Mouse (Mus musculus) liver, embryonic 13.5 days (tissue): ENCODE measurements around the gene Tbc1d14. TPM values are rescaled to one million over a fixed set of nuclear protein-coding genes. Genes with fewer than 3 reads are reported as not detected.

Experiments used
- ATAC-seq: fragments of 200-750 bp; cut with Nextera tagmentation; 2 replicates; pipeline ENCODE4 v1.8.0; 2017; ENCODE audit warnings: low read depth, mild to moderate bottlenecking, moderate number of reproducible peaks, moderate library complexity
- DNase-seq: peaks from one replicate; pipeline ENCODE4 v3.0.0; 2022
- H3K27ac ChIP-seq: fragments of 300-500 bp; sonication (generic); 2 replicates; pipeline ENCODE4 v1.5.1; 2015; ENCODE audit warnings: moderate library complexity, mild to moderate bottlenecking, inconsistent platforms
- H3K27me3 ChIP-seq: fragments of 300-500 bp; sonication (generic); 2 replicates; pipeline ENCODE4 v1.6.1; 2015; ENCODE audit warnings: mild to moderate bottlenecking, inconsistent platforms
- H3K36me3 ChIP-seq: fragments of 300-500 bp; sonication (generic); 2 replicates; pipeline ENCODE4 v1.6.1; 2015; ENCODE audit warnings: mild to moderate bottlenecking, inconsistent platforms
- H3K4me1 ChIP-seq: fragments of 300-500 bp; sonication (generic); replicated peaks from 2 replicates; pipeline ENCODE4 v1.6.1; 2015; ENCODE audit warnings: inconsistent platforms
- H3K4me2 ChIP-seq: fragments of 300-500 bp; sonication (generic); 2 replicates; pipeline ENCODE4 v1.6.1; 2015; ENCODE audit warnings: inconsistent platforms, mild to moderate bottlenecking, moderate library complexity
- H3K4me3 ChIP-seq: fragments of 300-500 bp; sonication (generic); replicated peaks from 2 replicates; pipeline ENCODE4 v1.5.1; 2015; ENCODE audit warnings: mild to moderate bottlenecking, inconsistent platforms
- H3K9ac ChIP-seq: fragments of 300-500 bp; sonication (generic); 2 replicates; pipeline ENCODE4 v1.6.1; 2015; ENCODE audit warnings: mild to moderate bottlenecking, inconsistent platforms
- H3K9me3 ChIP-seq: fragments of 300-500 bp; sonication (generic); replicated peaks from 2 replicates; pipeline ENCODE4 v1.6.1; 2016; ENCODE audit warnings: inconsistent platforms
- WGBS: fragments of 180-500 bp; shearing (Covaris S2); methylation state at CpG from one replicate; pipeline ENCODE4 v1.1.7; 2015; ENCODE audit not compliant: insufficient replicate concordance; 5-methylcytosine and 5-hydroxymethylcytosine counted together
- polyA plus RNA-seq: library from polyadenylated mRNA; unstranded; fragments of >200 nt; fragmentation: Nextera tagmentation; extraction: Ambion mirVana; gene quantifications from 2 replicates; pipeline ENCODE4 v1.2.1, GENCODE M21; 2015

The Tbc1d14 gene
- polyA plus RNA-seq, 1 experiment from 2014 or later, result 9.4 TPM

DNA sequence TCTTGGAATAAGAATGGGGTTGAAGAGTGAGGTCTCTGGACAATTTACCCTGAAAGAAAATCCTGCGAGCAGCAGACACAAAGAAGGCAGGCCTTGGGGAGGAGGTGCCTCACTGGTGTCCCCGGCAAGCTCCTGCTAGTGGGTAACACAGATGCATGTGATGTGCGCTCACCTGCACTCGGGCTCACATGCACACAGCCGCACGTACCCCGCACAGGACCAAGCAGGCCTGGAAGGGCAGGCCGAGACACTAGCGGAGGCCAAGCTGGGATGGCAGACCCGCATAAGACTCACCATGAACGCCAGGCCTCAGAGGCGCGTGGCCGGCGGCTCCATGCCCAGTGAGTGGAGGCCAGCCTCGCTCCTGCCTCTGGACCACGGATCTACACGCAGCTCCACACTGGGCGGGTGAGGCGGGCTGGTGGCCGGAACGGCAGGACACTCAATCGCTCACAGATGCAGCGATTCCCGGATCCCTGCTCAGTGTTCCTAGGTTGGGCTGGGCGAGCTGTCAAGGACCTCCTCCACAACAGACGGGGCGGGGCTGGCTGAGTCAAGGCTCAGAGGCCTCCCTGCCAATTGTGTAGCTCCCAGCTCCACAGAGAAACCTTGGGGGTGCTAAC, 62.8 kb downstream of the Tbc1d14 start:
- peak; percentile 88 for DNase-seq
- H3K9ac ChIP-seq, result peak overlapping the region; percentile 85
- H3K4me2 ChIP-seq, result peak overlapping the region; percentile 95
- WGBS, result under 1% methylated on average over 28 of the region's 28 CpGs
- H3K4me1 ChIP-seq, result peaks cover 57% of the 10 kb centered on the region
- no peaks in the 10 kb centered on the region for H3K27me3 ChIP-seq
- peak overlapping the region; percentile 80 for H3K4me3 ChIP-seq
- H3K9me3 ChIP-seq, result no peaks in the 10 kb centered on the region
- ATAC-seq, result peak; percentile 94
- H3K27ac ChIP-seq, result peak overlapping the region; percentile 59
- 0 out of 2 replicates have a peak, but pooled peaks cover under 1% of the 10 kb centered on the region for H3K36me3 ChIP-seq

DNA sequence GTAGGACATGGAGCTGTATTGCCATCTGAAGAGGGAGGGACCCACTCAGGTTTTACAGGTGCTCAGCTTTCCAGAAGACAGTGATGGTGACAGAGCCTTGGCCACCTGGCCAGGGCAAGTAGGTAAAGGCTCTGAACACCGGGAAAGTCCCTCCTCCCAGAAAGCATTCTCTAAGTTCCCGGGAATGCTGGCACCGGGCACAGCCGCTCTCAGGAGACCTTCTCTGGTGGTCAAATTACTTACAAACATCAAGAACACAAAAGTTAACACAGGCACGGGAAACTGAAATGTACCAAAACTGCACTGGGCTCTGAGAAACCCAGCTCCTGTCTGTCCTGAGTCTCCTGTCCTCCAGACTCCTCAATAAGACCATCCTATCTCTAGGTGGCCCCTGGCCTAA, 63.4 kb downstream of the Tbc1d14 start:
- ATAC-seq (no peak), DNase-seq (no peak)
- WGBS, result 18% methylated on average over 5 of the region's 5 CpGs
- Histone ChIP-seq H3K27me3 (no peaks in the 10 kb centered on the region), H3K4me2 (peak overlapping the region; percentile 95), H3K36me3 (peaks cover 4% of the 10 kb centered on the region; the same call in 1 of the 2 replicates), H3K4me1 (peaks cover 53% of the 10 kb centered on the region), H3K9me3 (no peaks in the 10 kb centered on the region), H3K4me3 (peak overlapping the region; percentile 80), H3K27ac (peak overlapping the region; percentile 59), H3K9ac (peak overlapping the region; percentile 85)

DNA sequence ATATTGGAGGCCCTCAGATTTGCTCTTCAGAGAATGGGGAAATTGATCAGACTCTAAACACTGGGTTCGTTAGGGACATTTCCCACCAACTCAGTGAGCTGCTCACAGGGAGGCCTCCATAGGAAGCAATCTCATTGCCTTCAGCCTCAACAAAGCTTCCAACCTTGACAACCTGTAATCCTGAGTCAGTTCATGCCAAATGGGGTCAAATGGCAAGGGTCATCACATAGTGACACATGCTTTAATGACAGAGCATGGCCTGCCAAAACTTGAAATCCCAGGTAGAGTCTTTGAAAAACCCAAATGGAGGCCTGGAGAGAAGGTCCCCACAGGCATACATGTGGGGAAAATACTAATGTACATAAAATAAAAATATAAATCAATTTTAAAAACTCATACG, 66.2 kb downstream of the Tbc1d14 start:
- Histone ChIP-seq H3K9me3 (no peaks in the 10 kb centered on the region), H3K36me3 (peaks cover 21% of the 10 kb centered on the region), H3K27ac (no peak overlapping the region), H3K9ac (no peak overlapping the region), H3K4me3 (no peak overlapping the region), H3K4me1 (peaks cover 52% of the 10 kb centered on the region), H3K4me2 (no peak overlapping the region), H3K27me3 (no peaks in the 10 kb centered on the region)
- WGBS, result 81% methylated on average over 2 of the region's 2 CpGs
- ATAC-seq (no peak), DNase-seq (no peak)

DNA sequence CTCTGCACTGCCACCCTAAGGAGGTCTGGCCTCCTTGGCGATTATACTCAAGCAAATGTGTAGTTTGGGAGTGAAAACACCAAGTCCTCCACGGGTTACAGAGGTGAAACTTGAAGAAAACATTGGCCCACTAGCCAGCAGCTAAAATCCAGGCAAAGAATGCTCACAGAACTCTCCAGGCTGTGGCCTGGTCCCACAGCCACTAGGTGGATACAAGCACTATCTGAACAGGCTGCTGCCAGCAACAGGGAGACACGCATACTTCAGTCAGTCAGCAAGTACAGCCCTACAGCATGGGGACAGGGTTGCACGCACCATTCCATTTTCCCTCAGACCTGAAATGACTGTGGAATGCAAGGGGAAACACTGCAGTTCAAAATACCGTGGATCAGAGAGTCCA, 66.8 kb downstream of the Tbc1d14 start:
- WGBS, result 67% methylated on average over 5 of the region's 5 CpGs
- no peak for DNase-seq
- H3K4me1 ChIP-seq, result peaks cover 49% of the 10 kb centered on the region

DNA sequence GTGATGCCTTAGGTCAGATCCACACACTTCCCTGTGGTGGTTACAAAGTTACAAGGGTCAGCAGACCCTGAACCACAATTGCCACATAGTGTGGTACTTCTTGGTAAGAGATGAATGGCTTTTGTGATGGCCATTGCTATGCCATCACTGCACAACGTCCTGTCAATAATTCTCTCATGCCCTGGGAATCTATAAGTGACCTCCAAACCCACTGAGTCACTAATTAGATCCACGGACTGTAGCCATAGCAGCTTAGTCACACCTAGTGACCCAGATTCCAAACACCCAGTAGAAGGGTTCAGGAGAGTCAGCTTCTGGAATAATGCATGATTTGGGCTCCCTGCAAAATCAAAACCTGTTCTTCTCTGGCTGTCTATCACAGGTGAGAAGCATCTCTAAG, 67.9 kb downstream of the Tbc1d14 start:
- H3K9ac ChIP-seq, result no peak overlapping the region
- DNase-seq, result no peak
- peaks cover 40% of the 10 kb centered on the region for H3K4me1 ChIP-seq
- H3K9me3 ChIP-seq, result no peaks in the 10 kb centered on the region
- no peak overlapping the region for H3K27ac ChIP-seq
- WGBS, result 58% methylated on average over 2 of the region's 2 CpGs
- no peak overlapping the region for H3K4me3 ChIP-seq
- no peak for ATAC-seq
- peaks cover 34% of the 10 kb centered on the region for H3K36me3 ChIP-seq
- no peaks in the 10 kb centered on the region for H3K27me3 ChIP-seq
- no peak overlapping the region for H3K4me2 ChIP-seq

More for the DNA sequence above, 66.8 kb downstream of the Tbc1d14 start:
- Histone ChIP-seq H3K4me2 (no peak overlapping the region), H3K4me3 (no peak overlapping the region), H3K36me3 (peaks cover 25% of the 10 kb centered on the region), H3K27ac (no peak overlapping the region), H3K9me3 (no peaks in the 10 kb centered on the region), H3K27me3 (no peaks in the 10 kb centered on the region), H3K9ac (no peak overlapping the region)
- ATAC-seq, result no peak

DNA sequence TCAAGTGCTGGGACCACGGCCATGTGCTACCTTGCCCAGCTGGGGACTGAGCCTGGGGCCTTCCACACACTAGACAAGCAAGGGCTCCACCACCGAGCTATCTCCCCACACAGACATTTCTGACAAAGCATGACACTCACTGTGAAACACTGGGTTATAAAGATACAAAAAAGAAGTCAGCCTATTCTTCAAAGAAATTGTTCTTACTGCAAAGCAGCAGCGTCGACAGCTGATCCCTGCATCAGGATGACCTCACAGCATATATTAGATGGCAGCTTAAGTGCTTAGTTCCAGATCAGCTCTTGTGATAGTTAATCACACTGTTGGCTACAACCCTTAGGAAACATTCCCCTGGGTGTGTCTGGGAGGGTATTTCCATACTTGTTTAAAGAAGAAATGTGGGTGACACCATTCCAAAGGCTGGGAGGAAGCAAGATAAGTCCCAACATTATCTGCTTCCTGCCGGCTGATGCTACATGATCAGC, 69.8 kb downstream of the Tbc1d14 start:
- no peak overlapping the region for H3K9ac ChIP-seq
- H3K27me3 ChIP-seq, result no peaks in the 10 kb centered on the region
- no peak for DNase-seq
- peaks cover 54% of the 10 kb centered on the region for H3K36me3 ChIP-seq
- ATAC-seq, result peak; percentile 67
- H3K27ac ChIP-seq, result peak overlapping the region; percentile 36; the same call in 1 of the 2 replicates
- WGBS, result 25% methylated on average over 5 of the region's 5 CpGs
- no peak overlapping the region for H3K4me2 ChIP-seq
- H3K4me3 ChIP-seq, result no peak overlapping the region
- H3K9me3 ChIP-seq, result no peaks in the 10 kb centered on the region
- peaks cover 22% of the 10 kb centered on the region for H3K4me1 ChIP-seq

DNA sequence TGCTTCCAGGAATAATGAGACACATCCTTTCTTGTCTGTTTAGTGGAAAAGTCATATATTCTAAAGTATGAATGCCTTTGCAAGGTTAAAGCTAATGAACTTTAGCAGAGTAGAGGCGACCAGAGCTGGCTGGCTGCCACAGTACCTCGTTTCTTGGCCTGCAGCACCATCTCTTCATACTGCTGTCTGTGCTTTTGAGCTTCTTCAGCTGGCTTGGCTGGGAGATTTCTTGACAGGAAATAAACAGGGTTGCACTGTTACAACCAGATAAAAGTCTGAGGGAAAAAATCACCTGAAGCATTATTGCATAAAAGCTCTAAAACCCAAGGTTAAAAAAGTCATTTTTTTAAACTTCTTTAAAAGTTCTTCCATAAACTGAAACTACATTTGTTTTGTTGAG, 70.3 kb downstream of the Tbc1d14 start:
- Histone ChIP-seq H3K9me3 (no peaks in the 10 kb centered on the region), H3K4me2 (no peak overlapping the region), H3K27me3 (no peaks in the 10 kb centered on the region), H3K9ac (no peak overlapping the region), H3K4me3 (no peak overlapping the region), H3K4me1 (peaks cover 17% of the 10 kb centered on the region), H3K36me3 (peaks cover 58% of the 10 kb centered on the region), H3K27ac (no peak overlapping the region)
- ATAC-seq, result no peak
- WGBS, result 33% methylated on average over 2 of the region's 2 CpGs
- DNase-seq, result no peak

DNA sequence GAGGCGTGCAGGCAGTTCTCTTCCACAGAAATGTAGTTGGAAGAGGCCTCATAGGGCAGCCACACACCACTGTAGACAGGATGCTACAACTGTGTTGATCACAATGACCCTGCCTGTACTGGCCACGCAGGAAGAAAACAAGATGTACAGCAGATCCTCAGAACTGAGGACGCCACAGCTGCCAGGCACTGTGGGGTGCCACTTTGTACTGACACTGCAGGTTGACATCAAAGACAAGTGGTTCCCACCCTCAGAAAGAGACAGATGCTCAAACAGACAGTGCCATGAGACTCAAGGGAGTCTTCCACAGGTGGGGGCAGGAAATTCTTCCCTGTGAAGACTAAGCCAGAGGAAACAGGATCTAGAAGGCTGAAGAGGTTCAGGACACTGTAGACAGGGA, 73.3 kb downstream of the Tbc1d14 start:
- Histone ChIP-seq H3K27me3 (no peaks in the 10 kb centered on the region), H3K9ac (no peak overlapping the region), H3K36me3 (peaks cover 76% of the 10 kb centered on the region), H3K27ac (no peak overlapping the region), H3K4me3 (no peak overlapping the region), H3K4me1 (peaks cover 12% of the 10 kb centered on the region), H3K9me3 (no peaks in the 10 kb centered on the region), H3K4me2 (no peak overlapping the region)
- ATAC-seq (no peak), DNase-seq (no peak)
- WGBS, result 79% methylated on average over 3 of the region's 3 CpGs

DNA sequence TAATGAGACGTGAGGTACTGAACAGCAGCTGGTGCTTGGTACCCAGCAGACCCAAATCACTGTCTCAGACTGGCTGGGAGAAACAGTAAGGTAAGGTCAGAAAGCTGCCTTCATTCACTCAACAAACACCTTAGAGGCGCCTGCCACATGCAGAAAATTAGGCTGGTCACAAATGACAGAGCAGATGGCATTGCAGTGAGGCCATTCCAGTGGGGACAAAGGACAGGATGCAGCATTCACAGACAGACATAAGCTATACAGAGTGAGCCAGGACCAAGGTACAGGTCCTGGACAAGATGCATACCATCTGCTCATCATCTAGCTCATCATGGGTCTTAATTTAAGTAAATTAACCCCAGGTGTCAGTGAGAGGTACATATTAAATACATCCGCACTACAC, 75.5 kb downstream of the Tbc1d14 start:
- Histone ChIP-seq H3K4me3 (no peak overlapping the region), H3K9me3 (no peaks in the 10 kb centered on the region), H3K9ac (no peak overlapping the region), H3K27me3 (no peaks in the 10 kb centered on the region), H3K27ac (no peak overlapping the region), H3K4me1 (no peaks in the 10 kb centered on the region; the same call in 1 of the 2 replicates), H3K36me3 (peaks cover 79% of the 10 kb centered on the region), H3K4me2 (no peak overlapping the region)
- ATAC-seq (no peak), DNase-seq (no peak)
- WGBS, result 85% methylated on average over 3 of the region's 3 CpGs

DNA sequence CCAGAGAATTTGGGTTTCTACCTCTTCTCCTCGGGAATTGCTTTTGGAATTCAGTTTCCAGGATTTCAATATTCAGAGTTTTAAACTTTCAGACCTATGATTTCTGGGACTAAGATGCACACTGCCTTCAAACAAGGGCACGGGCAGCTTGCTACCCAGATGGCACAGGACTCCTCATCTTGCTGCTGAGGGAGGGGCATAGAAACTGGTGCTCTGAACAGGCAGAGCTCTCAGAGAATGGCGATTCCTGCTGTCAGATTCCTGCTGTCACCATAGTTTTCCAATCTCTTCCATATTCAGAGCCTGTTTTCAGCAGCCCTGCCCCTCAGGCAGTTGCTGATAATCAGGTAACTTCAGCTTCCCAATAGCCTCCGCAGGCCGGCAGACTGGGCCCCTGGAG, 77.5 kb downstream of the Tbc1d14 start:
- no peaks in the 10 kb centered on the region for H3K4me1 ChIP-seq
- WGBS, result 74% methylated on average over 5 of the region's 5 CpGs
- DNase-seq (no peak), ATAC-seq (no peak)
- no peak overlapping the region for H3K9ac ChIP-seq
- H3K27ac ChIP-seq, result no peak overlapping the region
- peaks cover 80% of the 10 kb centered on the region for H3K36me3 ChIP-seq
- H3K4me3 ChIP-seq, result no peak overlapping the region
- H3K27me3 ChIP-seq, result no peaks in the 10 kb centered on the region
- no peak overlapping the region for H3K4me2 ChIP-seq
- no peaks in the 10 kb centered on the region for H3K9me3 ChIP-seq

DNA sequence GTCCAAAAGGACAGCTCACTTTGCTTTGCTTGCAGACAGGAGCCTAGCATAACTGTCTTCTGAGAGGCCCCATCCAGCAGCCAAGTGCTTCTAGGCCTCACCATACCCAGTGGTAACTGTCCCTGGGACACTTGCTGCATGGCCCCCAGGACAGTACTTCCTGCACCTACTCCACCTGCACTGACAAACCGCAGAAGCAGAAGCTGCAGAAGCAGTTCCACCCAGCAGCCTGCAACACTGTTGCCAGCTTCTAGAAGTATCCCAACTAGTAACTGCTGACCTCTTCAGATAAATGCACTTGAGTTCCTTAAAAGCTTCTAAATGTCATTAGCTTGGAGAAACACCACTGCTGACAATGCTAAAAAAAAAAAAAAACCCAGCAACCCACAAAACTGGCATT, 78.0 kb downstream of the Tbc1d14 start:
- H3K9ac ChIP-seq, result no peak overlapping the region
- H3K4me2 ChIP-seq, result no peak overlapping the region
- H3K4me1 ChIP-seq, result no peaks in the 10 kb centered on the region
- H3K9me3 ChIP-seq, result no peaks in the 10 kb centered on the region
- WGBS, result 66% methylated on average over 1 of the region's 1 CpGs
- H3K4me3 ChIP-seq, result no peak overlapping the region
- H3K27ac ChIP-seq, result no peak overlapping the region
- no peak for DNase-seq
- peaks cover 79% of the 10 kb centered on the region for H3K36me3 ChIP-seq
- ATAC-seq, result no peak
- no peaks in the 10 kb centered on the region for H3K27me3 ChIP-seq

DNA sequence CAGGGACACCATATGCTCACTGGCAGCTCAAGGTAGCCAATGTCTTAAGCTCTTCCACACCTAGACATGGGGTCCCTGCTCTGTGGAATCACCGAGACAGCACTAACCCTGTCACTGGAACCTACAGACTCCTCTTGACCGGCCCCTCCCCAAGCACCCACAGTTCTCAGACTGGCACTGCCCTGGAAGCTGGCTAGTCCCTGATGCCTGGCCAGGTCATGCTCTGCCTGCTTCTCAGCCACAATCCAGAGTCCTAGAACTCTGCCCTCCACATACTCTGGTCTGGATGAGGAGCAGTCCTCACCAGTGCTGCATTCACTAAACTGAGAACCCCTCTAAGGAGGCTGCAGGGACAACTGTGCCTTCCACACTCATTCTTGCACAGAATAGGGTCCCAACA, 82.1 kb downstream of the Tbc1d14 start:
- H3K4me2 ChIP-seq, result no peak overlapping the region
- H3K4me3 ChIP-seq, result no peak overlapping the region
- no peak for ATAC-seq
- no peak overlapping the region for H3K9ac ChIP-seq
- no peaks in the 10 kb centered on the region for H3K4me1 ChIP-seq
- DNase-seq, result no peak
- H3K27me3 ChIP-seq, result no peaks in the 10 kb centered on the region
- WGBS, result 88% methylated on average over 2 of the region's 2 CpGs
- no peaks in the 10 kb centered on the region for H3K9me3 ChIP-seq
- H3K36me3 ChIP-seq, result peaks cover 65% of the 10 kb centered on the region
- no peak overlapping the region for H3K27ac ChIP-seq
